Mouse (Mus musculus): Measurements from ENCODE around the gene Irf3. TPM values are rescaled to one million over a fixed set of nuclear protein-coding genes. Genes with fewer than 3 reads are reported as not detected.

Gene Irf3
- polyA plus RNA-seq, 2 experiments = 32.1 to 41.0 TPM

- Histone ChIP-seq H3K4me1 (replicated peaks; ENCODE audit: control insufficient read depth in 2 of 2, insufficient read depth in 2 of 2, low read length in 1 of 2) (peaks cover 12 to 14% of the 10 kb centered on the region in 2 experiments), H3K4me3 (ENCODE audit: insufficient read depth in 1 of 2, low read depth in 2 of 2, low read length in 2 of 2) (no peak overlapping the region), H3K36me3 (replicated peaks; ENCODE audit: control insufficient read depth, insufficient read depth, low read depth) (no peaks in the 10 kb centered on the region), H3K4me2 (ENCODE audit: low read depth) (no peak overlapping the region), H3K27ac (no peak overlapping the region), H3K9me3 (ENCODE audit: control insufficient read depth, low read length) (no peaks in the 10 kb centered on the region), H3K27me3 (ENCODE audit: control insufficient read depth, insufficient read depth, low read length) (peaks cover 22% of the 10 kb centered on the region), H3K9ac (replicated peaks) (no peak overlapping the region)
- TF ChIP-seq EP300 (IDR thresholded peaks at IDR 0.05; ENCODE audit: low read depth) (no peak), CTCF (IDR thresholded peaks at IDR 0.05; ENCODE audit: low read depth) (no peak)
- no peak for DNase-seq (ENCODE audit: low read depth in 3 of 3, low spot score in 3 of 3)
- 79% methylated on average over 12 of the region's 12 CpGs for WGBS (ENCODE audit: insufficient replicate concordance)
- ATAC-seq (ENCODE audit: insufficient read depth) = no peak
Observed at GRCm38 (mm10) chr7:44954091-44954885, 43.2 kb upstream of the Irf3 start.

- H3K9me3 ChIP-seq (ENCODE audit: control insufficient read depth, low read length) = no peaks in the 10 kb centered on the region
- H3K4me3 ChIP-seq (ENCODE audit: insufficient read depth in 1 of 2, low read depth in 2 of 2, low read length in 2 of 2) = no peak overlapping the region
- DNase-seq (ENCODE audit: low read depth in 3 of 3, low spot score in 3 of 3) (peak in 1 of 3 experiments; percentile 26), ATAC-seq (ENCODE audit: insufficient read depth) (no peak)
- no peak overlapping the region for H3K4me2 ChIP-seq (ENCODE audit: low read depth)
- TF ChIP-seq CTCF (IDR thresholded peaks at IDR 0.05; ENCODE audit: low read depth) (peak; percentile 72), EP300 (IDR thresholded peaks at IDR 0.05; ENCODE audit: low read depth) (no peak)
- no peak overlapping the region for H3K27ac ChIP-seq
- H3K9ac ChIP-seq (replicated peaks) = no peak overlapping the region
- H3K36me3 ChIP-seq (replicated peaks; ENCODE audit: control insufficient read depth, insufficient read depth, low read depth) = no peaks in the 10 kb centered on the region
- peaks cover 13% of the 10 kb centered on the region for H3K27me3 ChIP-seq (ENCODE audit: control insufficient read depth, insufficient read depth, low read length)
- 36% methylated on average over 5 of the region's 5 CpGs for WGBS (ENCODE audit: insufficient replicate concordance)
- peaks cover 12 to 14% of the 10 kb centered on the region in 2 experiments for H3K4me1 ChIP-seq (replicated peaks; ENCODE audit: control insufficient read depth in 2 of 2, insufficient read depth in 2 of 2, low read length in 1 of 2)
Observed at GRCm38 (mm10) chr7:44955628-44956027, 41.8 kb upstream of the Irf3 start.

DNA sequence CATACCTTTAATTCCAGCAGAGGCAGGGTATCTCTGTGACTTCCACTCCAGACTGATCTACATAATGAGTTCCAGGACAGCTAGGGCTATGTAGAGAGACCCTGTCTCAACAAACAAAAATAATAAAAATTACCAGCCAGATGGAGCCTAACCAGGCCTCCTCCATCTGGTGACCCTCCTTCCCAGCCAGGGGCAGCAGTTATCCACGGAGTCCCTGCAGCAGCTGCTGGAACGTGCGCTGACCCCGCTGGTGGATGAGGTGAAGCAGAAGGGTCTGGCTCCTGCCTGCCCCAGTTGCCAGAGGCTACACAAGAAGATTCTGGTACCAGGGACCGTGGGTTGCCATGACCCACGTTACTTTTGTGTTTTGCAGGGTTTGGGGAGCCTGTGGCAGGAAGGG lies 41.2 kb upstream of the Irf3 start:
- ATAC-seq (ENCODE audit: insufficient read depth) = no peak
- H3K4me2 ChIP-seq (ENCODE audit: low read depth) = no peak overlapping the region
- no peak for DNase-seq (ENCODE audit: low read depth in 3 of 3, low spot score in 3 of 3)
- peaks cover 12 to 14% of the 10 kb centered on the region in 2 experiments for H3K4me1 ChIP-seq (replicated peaks; ENCODE audit: control insufficient read depth in 2 of 2, insufficient read depth in 2 of 2, low read length in 1 of 2)
- TF ChIP-seq CTCF (IDR thresholded peaks at IDR 0.05; ENCODE audit: low read depth) (no peak), EP300 (IDR thresholded peaks at IDR 0.05; ENCODE audit: low read depth) (no peak)
- H3K9ac ChIP-seq (replicated peaks) = no peak overlapping the region
- H3K4me3 ChIP-seq (ENCODE audit: insufficient read depth in 1 of 2, low read depth in 2 of 2, low read length in 2 of 2) = no peak overlapping the region
- no peaks in the 10 kb centered on the region for H3K9me3 ChIP-seq (ENCODE audit: control insufficient read depth, low read length)
- H3K27ac ChIP-seq = no peak overlapping the region
- H3K36me3 ChIP-seq (replicated peaks; ENCODE audit: control insufficient read depth, insufficient read depth, low read depth) = no peaks in the 10 kb centered on the region
- H3K27me3 ChIP-seq (ENCODE audit: control insufficient read depth, insufficient read depth, low read length) = peaks cover 6% of the 10 kb centered on the region
- WGBS (ENCODE audit: insufficient replicate concordance) = 59% methylated on average over 6 of the region's 6 CpGs

GRCm38 (mm10) chr7:44957183-44957835 lies 40.1 kb upstream of the Irf3 start:
- DNase-seq (ENCODE audit: low read depth in 3 of 3, low spot score in 3 of 3) = no peak

DNA sequence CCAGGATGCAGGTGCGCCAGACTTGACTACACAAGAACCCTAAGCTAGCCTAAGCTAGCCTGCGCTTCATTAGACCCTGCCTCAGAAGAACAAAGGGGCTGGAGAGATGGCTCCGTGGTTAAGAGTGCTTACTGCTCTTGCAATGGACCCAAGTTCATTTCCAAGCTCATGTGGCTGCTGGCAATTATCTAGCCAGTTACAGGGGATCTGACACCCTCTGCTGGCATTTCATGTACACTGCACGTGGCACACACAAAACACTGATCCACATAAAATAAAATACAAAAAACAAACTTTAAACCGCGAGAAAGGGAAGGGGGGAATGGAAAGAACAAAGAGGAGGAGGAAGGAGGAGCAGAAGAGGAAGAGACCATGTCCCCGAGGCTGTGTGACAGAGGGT lies 39.2 kb upstream of the Irf3 start:
- ATAC-seq (ENCODE audit: insufficient read depth) (no peak), DNase-seq (ENCODE audit: low read depth in 3 of 3, low spot score in 3 of 3) (peak in 1 of 3 experiments; percentile 27)
- no peaks in the 10 kb centered on the region for H3K27me3 ChIP-seq (ENCODE audit: control insufficient read depth, insufficient read depth, low read length)
- WGBS (ENCODE audit: insufficient replicate concordance) = 29% methylated on average over 7 of the region's 7 CpGs
- H3K27ac ChIP-seq = no peak overlapping the region
- no peaks in the 10 kb centered on the region for H3K9me3 ChIP-seq (ENCODE audit: control insufficient read depth, low read length)
- H3K9ac ChIP-seq (replicated peaks) = no peak overlapping the region
- peaks cover 0 to 4% of the 10 kb centered on the region in 2 experiments; a peak in 3 of 4 replicates for H3K4me1 ChIP-seq (replicated peaks; ENCODE audit: control insufficient read depth in 2 of 2, insufficient read depth in 2 of 2, low read length in 1 of 2)
- no peak overlapping the region for H3K4me3 ChIP-seq (ENCODE audit: insufficient read depth in 1 of 2, low read depth in 2 of 2, low read length in 2 of 2)
- TF ChIP-seq CTCF (IDR thresholded peaks at IDR 0.05; ENCODE audit: low read depth) (peak; percentile 80), EP300 (IDR thresholded peaks at IDR 0.05; ENCODE audit: low read depth) (no peak)
- H3K36me3 ChIP-seq (replicated peaks; ENCODE audit: control insufficient read depth, insufficient read depth, low read depth) = no peaks in the 10 kb centered on the region
- H3K4me2 ChIP-seq (ENCODE audit: low read depth) = no peak overlapping the region

More at GRCm38 (mm10) chr7:44957183-44957835, 40.1 kb upstream of the Irf3 start:
- WGBS (ENCODE audit: insufficient replicate concordance) = 68% methylated on average over 20 of the region's 20 CpGs
- ATAC-seq (ENCODE audit: insufficient read depth) = no peak
- Histone ChIP-seq H3K27me3 (ENCODE audit: control insufficient read depth, insufficient read depth, low read length) (no peaks in the 10 kb centered on the region), H3K36me3 (replicated peaks; ENCODE audit: control insufficient read depth, insufficient read depth, low read depth) (no peaks in the 10 kb centered on the region), H3K4me3 (ENCODE audit: insufficient read depth in 1 of 2, low read depth in 2 of 2, low read length in 2 of 2) (no peak overlapping the region), H3K27ac (no peak overlapping the region), H3K9ac (replicated peaks) (no peak overlapping the region), H3K4me1 (replicated peaks; ENCODE audit: control insufficient read depth in 2 of 2, insufficient read depth in 2 of 2, low read length in 1 of 2) (peaks cover 3 to 7% of the 10 kb centered on the region in 2 experiments), H3K9me3 (ENCODE audit: control insufficient read depth, low read length) (no peaks in the 10 kb centered on the region), H3K4me2 (ENCODE audit: low read depth) (no peak overlapping the region)
- TF ChIP-seq CTCF (IDR thresholded peaks at IDR 0.05; ENCODE audit: low read depth) = no peak
- TF ChIP-seq EP300 (IDR thresholded peaks at IDR 0.05; ENCODE audit: low read depth) = no peak

All from liver, embryonic 14.5 days (tissue).